Mouse (Mus musculus): ENCODE results near the gene Arhgef12. TPM values are rescaled to one million over a fixed set of nuclear protein-coding genes. Genes with fewer than 3 reads are reported as not detected.
"Not testable (repeated sequence)": the region's sequence is repeated elsewhere in the genome, so short reads cannot be mapped to it uniquely, and the experiment has no call there.

Arhgef12 gene
- polyA plus RNA-seq, 1 experiment from 2014 or later = 9.2 TPM

DNA sequence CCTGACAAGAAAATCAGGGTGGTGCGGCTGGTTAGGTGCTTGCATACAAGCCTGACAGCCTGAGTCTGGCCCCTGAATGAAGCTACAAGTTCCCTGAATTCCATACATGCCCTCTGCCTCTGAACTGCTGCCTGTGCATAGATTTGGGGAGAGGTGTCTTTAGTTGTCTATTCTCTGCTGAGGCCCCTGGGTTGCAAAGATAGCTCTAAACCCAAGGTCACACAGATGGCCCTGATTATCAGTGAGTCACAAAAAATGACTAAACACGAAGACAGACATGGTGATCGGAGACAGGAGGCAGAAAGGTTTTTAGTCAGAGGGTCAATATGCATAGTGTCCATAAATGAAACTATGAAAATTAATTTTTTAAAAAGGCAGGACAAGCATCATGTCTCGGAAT lies 113.4 kb downstream of the Arhgef12 start:
- H3K9me3 ChIP-seq (ENCODE audit: control insufficient read depth, low read length) = no peaks in the 10 kb centered on the region
- H3K36me3 ChIP-seq (ENCODE audit: control insufficient read depth, insufficient read depth, low read length) = peaks cover 12% of the 10 kb centered on the region; the same call in 1 of the 2 replicates

DNA sequence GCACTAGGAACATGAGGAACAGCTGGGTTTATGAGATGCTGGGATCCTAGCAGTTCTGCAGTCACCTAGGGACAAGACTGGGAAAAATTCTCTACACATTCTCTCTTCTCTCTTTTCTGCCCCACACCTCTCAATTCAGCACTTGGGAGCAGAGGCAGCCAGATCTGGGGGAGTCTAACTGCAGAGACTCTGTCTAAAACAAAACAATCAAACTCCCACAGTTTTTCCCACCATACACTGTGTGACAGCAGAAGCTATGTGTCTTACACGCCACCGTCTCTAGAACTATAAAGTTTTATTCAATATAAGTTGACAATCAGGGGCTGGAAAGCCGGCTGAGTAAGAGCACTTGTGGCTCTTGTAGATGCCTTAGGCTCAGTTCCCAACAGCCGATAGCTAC lies 119.1 kb downstream of the Arhgef12 start:
- whole genome bisulfite sequencing = 93% methylated on average over 4 of the region's 4 CpGs
- no peaks in the 10 kb centered on the region for H3K27me3 ChIP-seq (ENCODE audit: control insufficient read depth, insufficient read depth, low read length)
- DNase-seq (ENCODE audit: low spot score, missing footprints) (no peak), ATAC-seq (ENCODE audit: low FRiP score) (no peak)
- H3K4me3 ChIP-seq (ENCODE audit: low read depth, low read length) = no peak overlapping the region
- no peak overlapping the region for H3K27ac ChIP-seq (ENCODE audit: low read depth, low read length)
- no peak overlapping the region for H3K9ac ChIP-seq (ENCODE audit: low read length)
- peaks cover 6% of the 10 kb centered on the region; the same call in 1 of the 2 replicates for H3K36me3 ChIP-seq (ENCODE audit: control insufficient read depth, insufficient read depth, low read length)
- no peaks in the 10 kb centered on the region for H3K9me3 ChIP-seq (ENCODE audit: control insufficient read depth, low read length)
- no peaks in the 10 kb centered on the region for H3K4me1 ChIP-seq (ENCODE audit: control insufficient read depth, insufficient read depth, low read length)
- no peak overlapping the region for H3K4me2 ChIP-seq

More for the DNA sequence above, 113.4 kb downstream of the Arhgef12 start:
- Histone ChIP-seq H3K4me2 (no peak overlapping the region), H3K9ac (ENCODE audit: low read length) (no peak overlapping the region), H3K27me3 (ENCODE audit: control insufficient read depth, insufficient read depth, low read length) (no peaks in the 10 kb centered on the region), H3K4me1 (ENCODE audit: control insufficient read depth, insufficient read depth, low read length) (no peaks in the 10 kb centered on the region), H3K4me3 (ENCODE audit: low read depth, low read length) (no peak overlapping the region), H3K27ac (ENCODE audit: low read depth, low read length) (no peak overlapping the region)
- ATAC-seq (ENCODE audit: low FRiP score) (no peak), DNase-seq (ENCODE audit: low spot score, missing footprints) (no peak)
- WGBS = 92% methylated on average over 4 of the region's 4 CpGs

DNA sequence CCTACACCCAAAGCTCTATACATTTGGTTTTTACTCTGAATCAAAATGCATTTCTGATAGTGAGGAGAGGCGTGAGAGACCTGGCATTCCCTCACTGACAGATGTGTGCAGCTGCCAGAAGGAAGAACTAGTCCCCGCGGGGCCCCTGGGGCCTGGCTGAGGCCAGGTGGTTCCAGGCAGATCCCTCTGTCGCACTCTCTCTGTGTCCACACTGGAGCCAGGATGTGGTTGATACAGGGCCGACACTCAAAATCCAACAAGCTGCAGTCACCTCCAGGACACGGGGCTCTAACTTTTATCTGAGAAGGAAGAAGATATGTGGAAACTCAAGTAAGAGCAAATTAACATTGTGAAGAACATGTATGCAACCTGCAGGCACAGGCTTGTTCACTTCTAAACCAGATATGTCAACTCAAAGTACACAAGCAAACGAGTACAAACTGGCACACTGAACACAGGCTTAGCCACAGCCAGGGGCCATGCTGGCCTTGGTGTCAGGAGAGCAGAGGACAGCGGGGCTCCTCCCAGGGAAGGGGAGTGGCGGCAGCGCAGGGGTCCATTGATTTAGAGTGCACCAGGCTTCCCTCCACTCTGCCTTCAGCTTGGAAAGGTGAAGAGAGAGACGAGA lies 138.0 kb downstream of the Arhgef12 start:
- no peaks in the 10 kb centered on the region for H3K9me3 ChIP-seq (ENCODE audit: control insufficient read depth, low read length)
- H3K27ac ChIP-seq (ENCODE audit: low read depth, low read length) = no peak overlapping the region
- H3K4me1 ChIP-seq (ENCODE audit: control insufficient read depth, insufficient read depth, low read length) = no peaks in the 10 kb centered on the region
- DNase-seq (ENCODE audit: low spot score, missing footprints) (no peak), ATAC-seq (ENCODE audit: low FRiP score) (no peak)
- H3K27me3 ChIP-seq (ENCODE audit: control insufficient read depth, insufficient read depth, low read length) = no peaks in the 10 kb centered on the region
- WGBS = 75% methylated on average over 11 of the region's 11 CpGs
- no peak overlapping the region for H3K4me3 ChIP-seq (ENCODE audit: low read depth, low read length)
- no peak overlapping the region for H3K4me2 ChIP-seq
- H3K36me3 ChIP-seq (ENCODE audit: control insufficient read depth, insufficient read depth, low read length) = peaks cover 9% of the 10 kb centered on the region
- no peak overlapping the region for H3K9ac ChIP-seq (ENCODE audit: low read length)

DNA sequence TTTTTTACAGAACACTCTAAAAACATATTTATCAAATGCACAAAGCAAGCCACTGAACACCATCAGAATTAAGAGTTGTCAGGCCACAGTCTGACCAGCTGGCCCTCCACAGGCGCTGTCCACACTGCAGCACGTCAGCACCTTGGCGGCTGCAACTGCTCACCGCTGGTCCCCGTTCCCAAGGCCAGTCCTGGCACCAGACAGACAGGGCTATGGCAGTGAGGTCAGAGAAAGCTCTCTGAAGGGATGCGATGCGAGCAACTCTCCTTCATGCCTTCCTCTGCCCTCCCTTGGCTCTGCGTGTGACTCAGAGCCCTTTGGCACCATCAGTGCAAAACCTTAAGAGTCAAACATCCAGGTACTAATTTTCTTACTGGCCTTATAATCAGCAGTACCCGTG lies 139.3 kb downstream of the Arhgef12 start:
- H3K4me2 ChIP-seq = no peak overlapping the region
- no peaks in the 10 kb centered on the region for H3K4me1 ChIP-seq (ENCODE audit: control insufficient read depth, insufficient read depth, low read length)
- H3K9ac ChIP-seq (ENCODE audit: low read length) = no peak overlapping the region
- no peak overlapping the region for H3K27ac ChIP-seq (ENCODE audit: low read depth, low read length)
- 94% methylated on average over 9 of the region's 9 CpGs for WGBS
- no peaks in the 10 kb centered on the region for H3K27me3 ChIP-seq (ENCODE audit: control insufficient read depth, insufficient read depth, low read length)
- H3K9me3 ChIP-seq (ENCODE audit: control insufficient read depth, low read length) = no peaks in the 10 kb centered on the region
- ATAC-seq (ENCODE audit: low FRiP score) (no peak), DNase-seq (ENCODE audit: low spot score, missing footprints) (no peak)
- H3K4me3 ChIP-seq (ENCODE audit: low read depth, low read length) = no peak overlapping the region
- peaks cover 9% of the 10 kb centered on the region for H3K36me3 ChIP-seq (ENCODE audit: control insufficient read depth, insufficient read depth, low read length)

DNA sequence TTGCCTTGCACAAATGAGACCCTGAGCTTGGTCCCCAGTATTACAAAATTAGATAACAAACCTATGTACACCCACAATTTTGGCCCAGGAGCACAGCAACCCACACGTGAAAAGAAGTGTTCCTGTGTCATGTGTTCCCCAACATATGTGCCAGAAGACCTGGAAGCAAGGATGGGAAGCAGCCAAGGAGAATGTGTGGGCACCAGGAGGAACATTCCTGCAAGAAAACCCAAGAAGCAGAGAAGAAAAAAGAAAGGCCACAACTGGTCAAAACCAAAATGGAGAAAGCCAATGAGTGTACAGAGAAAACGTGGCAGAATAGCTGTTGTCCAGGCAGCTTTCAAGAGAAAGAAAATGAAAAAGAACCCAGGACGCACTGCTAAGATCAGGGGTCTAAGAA lies 142.2 kb downstream of the Arhgef12 start:
- WGBS = 89% methylated on average over 2 of the region's 3 CpGs
- not testable (repeated sequence) for H3K27me3 ChIP-seq (ENCODE audit: control insufficient read depth, insufficient read depth, low read length)

DNA sequence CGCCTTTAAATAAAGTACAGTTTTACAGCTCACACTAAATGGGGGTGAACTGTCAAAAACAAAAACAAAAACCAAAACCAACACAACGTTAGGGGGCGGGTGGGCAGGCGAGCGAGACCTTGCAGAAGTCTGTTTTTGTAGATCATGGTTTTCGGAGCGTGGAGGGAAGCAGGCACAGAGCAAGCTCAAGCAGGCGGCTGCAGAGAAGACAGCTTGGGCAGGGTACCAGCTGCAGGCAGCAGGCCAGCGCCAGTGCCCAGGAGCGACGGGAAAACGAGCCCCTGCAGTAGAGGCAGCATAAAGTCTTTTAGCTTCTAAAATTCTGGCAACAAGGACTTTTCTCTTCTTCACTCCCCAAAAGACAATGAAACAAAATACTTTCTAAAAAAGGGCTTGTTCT lies 142.7 kb downstream of the Arhgef12 start:
- ATAC-seq (ENCODE audit: low FRiP score) = no peak
- Histone ChIP-seq H3K36me3 (ENCODE audit: control insufficient read depth, insufficient read depth, low read length) (peaks cover 5% of the 10 kb centered on the region), H3K4me2 (no peak overlapping the region), H3K27ac (ENCODE audit: low read depth, low read length) (no peak overlapping the region), H3K9me3 (ENCODE audit: control insufficient read depth, low read length) (no peaks in the 10 kb centered on the region), H3K9ac (ENCODE audit: low read length) (no peak overlapping the region), H3K4me3 (ENCODE audit: low read depth, low read length) (no peak overlapping the region), H3K4me1 (ENCODE audit: control insufficient read depth, insufficient read depth, low read length) (no peaks in the 10 kb centered on the region), H3K27me3 (ENCODE audit: control insufficient read depth, insufficient read depth, low read length) (no peaks in the 10 kb centered on the region)
- DNase-seq (ENCODE audit: low spot score, missing footprints) = no peak
- WGBS = 90% methylated on average over 12 of the region's 12 CpGs

More for the DNA sequence above, 142.2 kb downstream of the Arhgef12 start:
- H3K9ac ChIP-seq (ENCODE audit: low read length); H3K4me1 ChIP-seq (ENCODE audit: control insufficient read depth, insufficient read depth, low read length); DNase-seq (ENCODE audit: low spot score, missing footprints); H3K27ac ChIP-seq (ENCODE audit: low read depth, low read length); H3K4me2 ChIP-seq; H3K36me3 ChIP-seq (ENCODE audit: control insufficient read depth, insufficient read depth, low read length); ATAC-seq (ENCODE audit: low FRiP score); H3K4me3 ChIP-seq (ENCODE audit: low read depth, low read length); H3K9me3 ChIP-seq (ENCODE audit: control insufficient read depth, low read length): not testable (repeated sequence)

DNA sequence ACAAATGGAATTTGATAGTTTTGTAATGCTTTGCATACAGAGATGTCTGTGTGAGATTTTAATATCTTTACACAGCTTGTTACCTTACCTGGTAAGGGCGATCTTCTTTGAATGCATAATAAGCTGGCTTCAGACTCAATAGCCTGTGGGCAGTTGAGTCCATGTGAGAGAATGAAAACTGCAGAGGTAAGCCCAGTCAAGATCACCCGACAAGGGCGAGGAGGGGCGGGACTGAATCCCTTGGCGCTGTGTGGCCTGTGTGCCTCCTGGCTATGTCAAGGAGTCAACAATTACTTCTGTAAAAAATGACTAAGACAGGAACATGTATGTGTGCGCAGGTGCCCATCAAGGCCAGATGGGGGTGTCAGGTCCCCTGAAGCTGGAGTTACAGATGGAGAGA lies 144.5 kb downstream of the Arhgef12 start:
- WGBS = 90% methylated on average over 6 of the region's 6 CpGs

DNA sequence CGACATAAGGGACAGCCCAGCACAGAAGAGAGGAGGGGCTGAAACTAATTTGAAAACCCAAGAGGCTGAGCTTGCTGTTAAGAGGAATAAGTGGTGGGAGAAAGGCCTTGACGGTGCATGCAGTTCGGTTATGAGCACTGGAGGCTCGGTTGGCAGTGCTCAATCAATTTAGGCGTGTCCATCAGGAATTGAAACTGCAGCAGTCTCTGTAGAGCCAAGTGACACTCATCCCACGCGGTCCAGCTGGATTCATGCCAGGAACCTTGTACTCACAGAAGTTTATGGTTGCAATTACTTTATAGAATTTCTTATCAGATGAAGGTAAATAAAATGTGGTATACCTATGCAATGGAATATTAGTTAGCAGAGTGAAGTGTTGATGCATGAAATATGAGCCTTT lies 148.6 kb downstream of the Arhgef12 start:
- no peaks in the 10 kb centered on the region for H3K4me1 ChIP-seq (ENCODE audit: control insufficient read depth, insufficient read depth, low read length)
- H3K4me2 ChIP-seq = no peak overlapping the region
- ATAC-seq (ENCODE audit: low FRiP score) (no peak), DNase-seq (ENCODE audit: low spot score, missing footprints) (no peak)
- no peak overlapping the region for H3K27ac ChIP-seq (ENCODE audit: low read depth, low read length)
- no peak overlapping the region for H3K9ac ChIP-seq (ENCODE audit: low read length)
- H3K36me3 ChIP-seq (ENCODE audit: control insufficient read depth, insufficient read depth, low read length) = no peaks in the 10 kb centered on the region
- 72% methylated on average over 7 of the region's 7 CpGs for WGBS
- H3K9me3 ChIP-seq (ENCODE audit: control insufficient read depth, low read length) = no peaks in the 10 kb centered on the region
- H3K27me3 ChIP-seq (ENCODE audit: control insufficient read depth, insufficient read depth, low read length) = no peaks in the 10 kb centered on the region
- H3K4me3 ChIP-seq (ENCODE audit: low read depth, low read length) = no peak overlapping the region

More for the DNA sequence above, 144.5 kb downstream of the Arhgef12 start:
- Histone ChIP-seq H3K4me3 (ENCODE audit: low read depth, low read length) (no peak overlapping the region), H3K27me3 (ENCODE audit: control insufficient read depth, insufficient read depth, low read length) (no peaks in the 10 kb centered on the region), H3K9ac (ENCODE audit: low read length) (no peak overlapping the region), H3K27ac (ENCODE audit: low read depth, low read length) (no peak overlapping the region), H3K4me2 (no peak overlapping the region), H3K36me3 (ENCODE audit: control insufficient read depth, insufficient read depth, low read length) (peaks cover 5% of the 10 kb centered on the region), H3K9me3 (ENCODE audit: control insufficient read depth, low read length) (no peaks in the 10 kb centered on the region), H3K4me1 (ENCODE audit: control insufficient read depth, insufficient read depth, low read length) (no peaks in the 10 kb centered on the region)
- DNase-seq (ENCODE audit: low spot score, missing footprints) (no peak), ATAC-seq (ENCODE audit: low FRiP score) (no peak)

DNA sequence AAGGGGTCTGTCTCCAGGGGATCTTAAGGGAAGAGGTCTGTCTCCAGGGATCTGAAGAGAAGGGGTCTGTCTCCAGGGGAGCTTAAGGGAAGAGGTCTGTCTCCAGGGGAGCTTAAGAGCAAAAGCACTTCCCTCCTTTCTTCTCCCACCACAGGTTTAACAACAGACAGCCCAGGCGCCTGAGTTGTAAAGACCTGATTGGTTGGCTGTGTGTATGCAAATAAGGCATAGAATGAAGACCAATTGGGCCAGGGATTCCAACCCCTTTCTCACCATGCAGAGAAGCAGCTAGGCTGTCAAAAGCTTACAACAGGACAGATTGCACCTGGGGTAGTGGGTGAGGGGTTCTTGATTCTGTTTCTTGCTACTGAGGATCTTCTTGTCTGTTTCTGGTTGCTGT lies 158.7 kb downstream of the Arhgef12 start:
- H3K27me3 ChIP-seq (ENCODE audit: control insufficient read depth, insufficient read depth, low read length) = no peaks in the 10 kb centered on the region
- no peak overlapping the region for H3K4me3 ChIP-seq (ENCODE audit: low read depth, low read length)
- H3K36me3 ChIP-seq (ENCODE audit: control insufficient read depth, insufficient read depth, low read length) = no peaks in the 10 kb centered on the region
- 57% methylated on average over 1 of the region's 1 CpGs for WGBS
- no peak for DNase-seq (ENCODE audit: low spot score, missing footprints)
- peaks cover 2% of the 10 kb centered on the region for H3K4me1 ChIP-seq (ENCODE audit: control insufficient read depth, insufficient read depth, low read length)
- H3K9me3 ChIP-seq (ENCODE audit: control insufficient read depth, low read length) = no peaks in the 10 kb centered on the region
- ATAC-seq (ENCODE audit: low FRiP score) = no peak
- H3K4me2 ChIP-seq = no peak overlapping the region
- no peak overlapping the region for H3K27ac ChIP-seq (ENCODE audit: low read depth, low read length)
- no peak overlapping the region for H3K9ac ChIP-seq (ENCODE audit: low read length)

Measured in midbrain, embryonic 11.5 days (tissue).